Mouse (Mus musculus): ENCODE data around the gene Gm20696. TPM values are rescaled to one million over a fixed set of nuclear protein-coding genes. Genes with fewer than 3 reads are reported as not detected.

Gm20696 gene
- polyA plus RNA-seq, 1 experiment from 2014 or later = 5.3 TPM

DNA sequence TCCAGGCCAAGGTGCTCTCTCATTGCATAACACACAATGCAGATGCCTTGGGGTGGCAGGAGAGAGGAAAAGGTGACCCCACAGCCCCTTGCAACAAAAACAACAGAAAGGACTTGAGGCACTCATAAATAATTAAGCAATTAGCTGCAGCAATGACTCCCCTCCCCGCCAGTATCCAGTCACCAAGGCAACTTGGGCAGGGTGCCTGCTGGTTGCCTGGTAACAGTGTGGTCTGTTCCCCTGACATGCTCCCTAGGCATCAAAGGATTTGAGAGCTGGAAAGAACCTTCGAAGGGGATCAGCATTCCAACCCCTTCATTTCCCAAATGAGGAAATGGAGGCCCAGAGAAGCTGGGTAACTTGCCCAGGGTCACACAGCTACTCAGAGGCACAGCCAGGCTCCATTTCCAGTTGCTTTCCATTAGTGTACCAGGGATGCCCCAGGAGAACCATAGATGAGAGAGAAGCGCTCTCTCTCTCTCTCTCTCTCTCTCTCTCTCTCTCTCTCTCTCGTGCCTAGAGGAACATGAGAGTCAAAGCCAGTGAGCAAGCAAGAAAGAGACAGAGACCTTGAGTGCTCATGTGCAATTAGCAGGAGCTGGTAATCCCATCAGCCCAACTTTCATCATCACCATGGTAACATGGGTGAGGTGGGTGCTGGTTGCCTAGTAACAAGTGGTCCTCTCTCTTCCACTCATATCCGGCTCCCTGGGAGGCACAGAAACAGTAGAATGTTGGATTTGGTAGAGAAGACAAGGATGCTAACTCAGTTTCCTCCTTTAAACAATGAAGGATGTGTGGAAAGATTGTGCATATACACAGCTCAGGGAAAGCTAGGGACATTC, 3.1 kb upstream of the Gm20696 start:
- WGBS = 9% methylated on average over 5 of the region's 5 CpGs
- no peak overlapping the region for H3K4me3 ChIP-seq (ENCODE audit: low read depth, low read length)

DNA sequence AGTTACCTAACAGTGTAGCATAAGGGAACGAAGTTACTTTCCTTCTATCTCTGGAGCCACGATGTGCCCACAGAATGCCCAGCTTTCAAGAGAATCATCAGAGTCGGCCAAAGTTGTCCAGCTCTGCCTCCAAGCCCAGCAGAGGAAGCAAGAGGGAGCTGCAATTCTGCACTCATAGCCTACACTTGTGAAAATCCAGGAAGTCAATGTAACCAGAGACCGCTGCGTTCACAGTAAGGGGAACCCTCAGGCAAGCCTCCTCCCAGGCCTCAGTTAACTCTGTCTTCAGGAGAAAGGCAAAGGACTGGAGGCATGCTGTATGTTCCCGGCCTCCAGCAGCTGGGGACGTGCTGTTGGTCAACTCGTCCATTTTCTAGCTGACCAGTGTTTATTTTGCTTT, 693 bp upstream of the Gm20696 start:
- DNase-seq (ENCODE audit: low spot score) (no peak), ATAC-seq (replicated peaks; ENCODE audit: low FRiP score) (no peak)
- Histone ChIP-seq H3K27me3 (ENCODE audit: control insufficient read depth, insufficient read depth, low read length) (no peaks in the 10 kb centered on the region), H3K9me3 (ENCODE audit: control insufficient read depth, low read length) (no peaks in the 10 kb centered on the region), H3K4me3 (ENCODE audit: low read depth, low read length) (peak overlapping the region; percentile 80), H3K27ac (ENCODE audit: low read depth, low read length) (no peak overlapping the region), H3K4me2 (ENCODE audit: low read depth, low read length, severe bottlenecking) (peak overlapping the region; percentile 92), H3K4me1 (replicated peaks; ENCODE audit: control insufficient read depth, insufficient read depth, low read length) (peaks cover 22% of the 10 kb centered on the region), H3K36me3 (ENCODE audit: control insufficient read depth, insufficient read depth, low read length) (no peaks in the 10 kb centered on the region), H3K9ac (ENCODE audit: low read length) (peak overlapping the region; percentile 88)
- WGBS = 52% methylated on average over 8 of the region's 8 CpGs

More for the DNA sequence above, 3.1 kb upstream of the Gm20696 start:
- Histone ChIP-seq H3K9me3 (ENCODE audit: control insufficient read depth, low read length) (no peaks in the 10 kb centered on the region), H3K27ac (ENCODE audit: low read depth, low read length) (peak overlapping the region; percentile 7; the same call in 1 of the 2 replicates), H3K4me1 (replicated peaks; ENCODE audit: control insufficient read depth, insufficient read depth, low read length) (peaks cover 22% of the 10 kb centered on the region), H3K36me3 (ENCODE audit: control insufficient read depth, insufficient read depth, low read length) (no peaks in the 10 kb centered on the region), H3K4me2 (ENCODE audit: low read depth, low read length, severe bottlenecking) (no peak overlapping the region), H3K9ac (ENCODE audit: low read length) (no peak overlapping the region), H3K27me3 (ENCODE audit: control insufficient read depth, insufficient read depth, low read length) (no peaks in the 10 kb centered on the region)
- peak; percentile 79 for ATAC-seq (replicated peaks; ENCODE audit: low FRiP score)
- peak; percentile 86 for DNase-seq (ENCODE audit: low spot score)

DNA sequence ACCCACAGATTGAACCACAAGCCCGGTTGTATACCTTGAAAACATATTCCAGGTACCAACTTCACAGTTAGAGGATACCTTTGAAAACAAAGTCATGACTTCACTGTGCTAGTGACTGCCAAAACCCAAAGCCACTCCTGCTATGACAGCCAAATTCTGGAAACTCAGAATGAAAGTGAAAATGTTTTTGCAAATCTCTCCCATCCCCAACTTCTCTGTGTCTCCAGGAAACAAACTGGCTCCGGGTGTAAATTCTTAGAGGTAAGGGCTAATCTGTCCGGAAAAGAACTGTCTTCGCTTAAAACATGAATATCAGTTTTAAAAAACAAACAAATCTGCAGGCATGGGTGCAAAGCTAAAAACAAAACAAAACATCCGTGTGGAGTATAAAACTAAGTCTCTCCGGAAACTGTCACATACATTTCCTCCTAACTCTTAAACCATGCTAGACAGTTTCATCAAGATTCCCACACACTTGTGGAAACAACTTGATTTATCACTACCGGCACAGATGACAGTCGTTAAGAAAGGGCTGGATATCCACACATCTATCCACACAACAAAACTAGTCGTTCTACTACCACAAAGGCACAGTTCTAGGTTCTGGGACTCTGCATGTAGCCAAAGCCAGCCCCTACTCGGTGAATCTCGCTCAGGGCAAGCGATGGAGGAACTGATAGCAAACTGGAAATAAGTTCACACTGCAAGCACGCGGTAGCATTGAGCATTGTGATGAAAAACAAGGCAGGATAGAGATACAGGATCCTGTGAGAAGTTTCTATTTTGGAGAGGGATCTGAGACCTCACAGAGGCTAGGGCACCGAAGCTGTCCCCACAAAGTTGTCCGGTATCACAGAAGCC, 910 bp downstream of the Gm20696 start:
- no peak for ATAC-seq (replicated peaks; ENCODE audit: low FRiP score)
- Histone ChIP-seq H3K27me3 (ENCODE audit: control insufficient read depth, insufficient read depth, low read length) (no peaks in the 10 kb centered on the region), H3K4me3 (ENCODE audit: low read depth, low read length) (peak overlapping the region; percentile 80), H3K36me3 (ENCODE audit: control insufficient read depth, insufficient read depth, low read length) (no peaks in the 10 kb centered on the region), H3K4me1 (replicated peaks; ENCODE audit: control insufficient read depth, insufficient read depth, low read length) (peaks cover 19% of the 10 kb centered on the region), H3K9me3 (ENCODE audit: control insufficient read depth, low read length) (no peaks in the 10 kb centered on the region), H3K27ac (ENCODE audit: low read depth, low read length) (no peak overlapping the region), H3K4me2 (ENCODE audit: low read depth, low read length, severe bottlenecking) (peak overlapping the region; percentile 92), H3K9ac (ENCODE audit: low read length) (peak overlapping the region; percentile 88)
- no peak for DNase-seq (ENCODE audit: low spot score)
- 34% methylated on average over 16 of the region's 16 CpGs for WGBS

DNA sequence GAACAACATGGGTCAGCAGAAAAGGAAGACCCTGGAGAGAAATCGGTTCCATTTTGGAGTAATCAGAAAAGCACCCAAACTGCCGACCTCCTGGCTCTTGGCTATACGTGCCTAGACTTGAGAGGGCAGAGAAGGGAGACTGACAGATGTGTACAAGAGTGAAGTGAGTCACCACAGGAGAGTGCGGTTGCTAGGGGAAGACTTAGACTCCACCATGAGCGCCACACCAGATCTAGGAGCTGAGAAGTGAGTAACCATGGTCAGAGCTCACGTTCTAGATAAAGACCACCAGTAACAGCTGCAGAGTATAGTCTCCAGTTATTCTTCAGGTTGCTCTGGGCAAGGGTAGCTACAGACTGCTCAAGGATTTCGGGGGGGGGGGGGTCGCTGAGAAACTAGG, 3.4 kb downstream of the Gm20696 start:
- ATAC-seq (replicated peaks; ENCODE audit: low FRiP score) (no peak), DNase-seq (ENCODE audit: low spot score) (no peak)
- no peaks in the 10 kb centered on the region for H3K36me3 ChIP-seq (ENCODE audit: control insufficient read depth, insufficient read depth, low read length)
- peaks cover 7% of the 10 kb centered on the region; the same call in 1 of the 2 replicates for H3K4me1 ChIP-seq (replicated peaks; ENCODE audit: control insufficient read depth, insufficient read depth, low read length)
- H3K4me3 ChIP-seq (ENCODE audit: low read depth, low read length) = no peak overlapping the region
- H3K4me2 ChIP-seq (ENCODE audit: low read depth, low read length, severe bottlenecking) = no peak overlapping the region
- H3K9ac ChIP-seq (ENCODE audit: low read length) = no peak overlapping the region
- H3K27me3 ChIP-seq (ENCODE audit: control insufficient read depth, insufficient read depth, low read length) = no peaks in the 10 kb centered on the region
- 78% methylated on average over 8 of the region's 8 CpGs for WGBS
- no peaks in the 10 kb centered on the region for H3K9me3 ChIP-seq (ENCODE audit: control insufficient read depth, low read length)
- H3K27ac ChIP-seq (ENCODE audit: low read depth, low read length) = no peak overlapping the region

DNA sequence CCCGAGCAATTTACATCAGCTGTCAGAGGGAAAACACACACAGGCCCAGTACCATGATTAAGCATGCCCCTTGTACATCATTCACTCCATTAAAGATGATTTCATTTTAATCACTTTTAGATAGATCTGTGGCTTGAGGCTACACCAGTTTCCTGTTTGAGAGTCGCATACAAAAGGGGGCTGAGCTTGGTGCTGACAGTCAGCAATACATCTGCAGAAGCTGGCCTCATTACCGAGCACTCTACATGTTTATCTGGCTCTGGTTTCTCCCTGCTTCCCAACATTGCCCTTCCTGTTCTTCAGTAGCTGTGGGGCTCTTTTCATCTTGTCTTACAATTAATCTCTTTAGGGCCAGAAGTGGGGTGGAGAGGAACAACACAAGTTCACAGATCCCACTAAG, 6.2 kb downstream of the Gm20696 start:
- Histone ChIP-seq H3K9ac (ENCODE audit: low read length) (no peak overlapping the region), H3K27me3 (ENCODE audit: control insufficient read depth, insufficient read depth, low read length) (no peaks in the 10 kb centered on the region), H3K9me3 (ENCODE audit: control insufficient read depth, low read length) (no peaks in the 10 kb centered on the region), H3K4me3 (ENCODE audit: low read depth, low read length) (no peak overlapping the region), H3K4me1 (replicated peaks; ENCODE audit: control insufficient read depth, insufficient read depth, low read length) (no peaks in the 10 kb centered on the region), H3K4me2 (ENCODE audit: low read depth, low read length, severe bottlenecking) (no peak overlapping the region), H3K27ac (ENCODE audit: low read depth, low read length) (no peak overlapping the region), H3K36me3 (ENCODE audit: control insufficient read depth, insufficient read depth, low read length) (no peaks in the 10 kb centered on the region)
- ATAC-seq (replicated peaks; ENCODE audit: low FRiP score) (no peak), DNase-seq (ENCODE audit: low spot score) (no peak)
- WGBS = 67% methylated on average over 3 of the region's 3 CpGs

DNA sequence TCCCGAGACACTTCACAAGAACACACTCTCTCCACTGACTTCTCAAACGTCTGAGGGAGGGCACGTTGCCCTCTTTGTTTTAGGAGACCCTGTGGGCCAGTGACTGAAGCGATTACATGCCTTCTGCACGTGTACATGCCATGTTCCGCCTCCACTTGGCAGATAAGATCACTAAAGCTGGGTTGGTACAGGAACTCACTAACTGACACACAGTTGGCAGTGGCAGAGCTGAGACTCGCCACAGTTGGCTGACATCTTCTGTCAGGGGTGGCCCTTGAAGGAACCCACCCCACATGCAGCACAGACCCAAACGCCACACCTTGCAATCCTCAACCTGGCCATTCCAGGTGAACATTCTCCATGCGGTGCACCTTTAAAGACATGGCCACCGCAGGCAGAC, 8.0 kb downstream of the Gm20696 start:
- DNase-seq (ENCODE audit: low spot score) (no peak), ATAC-seq (replicated peaks; ENCODE audit: low FRiP score) (no peak)
- WGBS = 91% methylated on average over 10 of the region's 10 CpGs
- H3K27ac ChIP-seq (ENCODE audit: low read depth, low read length) = no peak overlapping the region
- H3K9ac ChIP-seq (ENCODE audit: low read length) = no peak overlapping the region
- H3K4me3 ChIP-seq (ENCODE audit: low read depth, low read length) = no peak overlapping the region
- no peaks in the 10 kb centered on the region for H3K27me3 ChIP-seq (ENCODE audit: control insufficient read depth, insufficient read depth, low read length)
- no peaks in the 10 kb centered on the region for H3K9me3 ChIP-seq (ENCODE audit: control insufficient read depth, low read length)
- H3K36me3 ChIP-seq (ENCODE audit: control insufficient read depth, insufficient read depth, low read length) = no peaks in the 10 kb centered on the region
- no peak overlapping the region for H3K4me2 ChIP-seq (ENCODE audit: low read depth, low read length, severe bottlenecking)
- H3K4me1 ChIP-seq (replicated peaks; ENCODE audit: control insufficient read depth, insufficient read depth, low read length) = no peaks in the 10 kb centered on the region

DNA sequence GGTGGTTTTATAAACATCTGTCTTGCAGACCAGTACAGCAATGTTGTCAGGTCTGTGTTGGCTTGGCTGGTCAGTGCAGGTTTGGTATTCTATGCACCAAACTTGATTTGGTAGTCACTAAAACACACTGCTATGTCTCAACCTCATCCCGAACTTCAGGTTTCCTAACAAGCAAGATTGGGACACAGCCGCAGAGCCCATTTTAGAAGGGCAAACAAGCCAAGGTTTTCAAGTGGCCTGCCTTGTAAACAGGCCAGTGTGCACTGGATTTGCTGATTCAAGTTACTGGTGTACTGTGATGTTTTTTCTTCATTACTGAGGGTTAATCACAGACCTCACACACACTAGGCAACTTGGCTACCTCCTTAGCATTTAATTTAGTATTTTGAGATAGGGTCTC, 10.5 kb downstream of the Gm20696 start:
- no peaks in the 10 kb centered on the region for H3K9me3 ChIP-seq (ENCODE audit: control insufficient read depth, low read length)
- no peak for DNase-seq (ENCODE audit: low spot score)
- no peaks in the 10 kb centered on the region for H3K36me3 ChIP-seq (ENCODE audit: control insufficient read depth, insufficient read depth, low read length)
- H3K27me3 ChIP-seq (ENCODE audit: control insufficient read depth, insufficient read depth, low read length) = no peaks in the 10 kb centered on the region
- H3K4me3 ChIP-seq (ENCODE audit: low read depth, low read length) = no peak overlapping the region
- ATAC-seq (replicated peaks; ENCODE audit: low FRiP score) = no peak
- no peak overlapping the region for H3K4me2 ChIP-seq (ENCODE audit: low read depth, low read length, severe bottlenecking)
- no peaks in the 10 kb centered on the region for H3K4me1 ChIP-seq (replicated peaks; ENCODE audit: control insufficient read depth, insufficient read depth, low read length)
- no peak overlapping the region for H3K9ac ChIP-seq (ENCODE audit: low read length)
- no peak overlapping the region for H3K27ac ChIP-seq (ENCODE audit: low read depth, low read length)
- WGBS = 88% methylated on average over 2 of the region's 2 CpGs

DNA sequence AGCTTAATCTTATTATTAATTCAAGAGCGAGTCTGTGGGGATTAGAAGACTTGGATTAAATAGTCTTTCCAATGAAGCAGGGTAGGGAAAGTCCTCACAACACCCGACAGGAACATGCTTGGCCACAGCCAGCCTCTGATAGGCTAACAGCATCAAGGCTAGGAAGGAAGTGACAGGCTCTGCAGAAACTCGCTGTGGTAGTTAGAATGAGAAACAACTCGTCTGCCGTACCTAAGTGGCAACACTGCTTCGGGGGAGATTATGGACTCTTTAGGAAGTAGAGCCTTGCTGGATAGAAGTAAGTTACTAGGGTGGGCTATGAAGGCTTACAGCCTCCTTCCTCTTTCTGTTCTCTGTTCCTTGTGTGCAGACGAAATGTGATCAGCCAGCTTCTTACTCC, 11.1 kb downstream of the Gm20696 start:
- 54% methylated on average over 7 of the region's 7 CpGs for WGBS
- Histone ChIP-seq H3K4me3 (ENCODE audit: low read depth, low read length) (no peak overlapping the region), H3K4me1 (replicated peaks; ENCODE audit: control insufficient read depth, insufficient read depth, low read length) (no peaks in the 10 kb centered on the region), H3K27me3 (ENCODE audit: control insufficient read depth, insufficient read depth, low read length) (no peaks in the 10 kb centered on the region), H3K27ac (ENCODE audit: low read depth, low read length) (no peak overlapping the region), H3K9me3 (ENCODE audit: control insufficient read depth, low read length) (no peaks in the 10 kb centered on the region), H3K36me3 (ENCODE audit: control insufficient read depth, insufficient read depth, low read length) (no peaks in the 10 kb centered on the region), H3K9ac (ENCODE audit: low read length) (no peak overlapping the region), H3K4me2 (ENCODE audit: low read depth, low read length, severe bottlenecking) (no peak overlapping the region)
- no peak for ATAC-seq (replicated peaks; ENCODE audit: low FRiP score)
- no peak for DNase-seq (ENCODE audit: low spot score)

All from forebrain, embryonic 11.5 days (tissue).